Mouse (Mus musculus): Measurements from ENCODE around the gene Dscaml1. TPM values are rescaled to one million over a fixed set of nuclear protein-coding genes. Genes with fewer than 3 reads are reported as not detected.
A peak's percentile ranks its signal among the peaks of the same experiment; 100 is the strongest.

Gene Dscaml1
- polyA plus RNA-seq, 1 experiment from 2014 or later = 27.9 TPM

GRCm38 (mm10) chr9:45486665-45487074 is 60.2 kb downstream of the Dscaml1 start:
- no peaks in the 10 kb centered on the region for H3K9me3 ChIP-seq (ENCODE audit: control insufficient read depth, low read length)
- no peak overlapping the region for H3K4me3 ChIP-seq (replicated peaks; ENCODE audit: low read length)
- H3K27ac ChIP-seq (ENCODE audit: low read length) = no peak overlapping the region
- no peak for ATAC-seq
- H3K9ac ChIP-seq (replicated peaks; ENCODE audit: low read depth, low read length) = no peak overlapping the region
- H3K36me3 ChIP-seq (ENCODE audit: control insufficient read depth, insufficient read depth) = no peaks in the 10 kb centered on the region
- 89% methylated on average over 4 of the region's 4 CpGs for WGBS
- peaks cover 4% of the 10 kb centered on the region for H3K4me1 ChIP-seq (replicated peaks; ENCODE audit: control insufficient read depth, insufficient read depth, low read length)
- no peaks in the 10 kb centered on the region for H3K27me3 ChIP-seq (replicated peaks; ENCODE audit: control insufficient read depth, insufficient read depth, low read length)
- no peak overlapping the region for H3K4me2 ChIP-seq (ENCODE audit: low read length)

DNA sequence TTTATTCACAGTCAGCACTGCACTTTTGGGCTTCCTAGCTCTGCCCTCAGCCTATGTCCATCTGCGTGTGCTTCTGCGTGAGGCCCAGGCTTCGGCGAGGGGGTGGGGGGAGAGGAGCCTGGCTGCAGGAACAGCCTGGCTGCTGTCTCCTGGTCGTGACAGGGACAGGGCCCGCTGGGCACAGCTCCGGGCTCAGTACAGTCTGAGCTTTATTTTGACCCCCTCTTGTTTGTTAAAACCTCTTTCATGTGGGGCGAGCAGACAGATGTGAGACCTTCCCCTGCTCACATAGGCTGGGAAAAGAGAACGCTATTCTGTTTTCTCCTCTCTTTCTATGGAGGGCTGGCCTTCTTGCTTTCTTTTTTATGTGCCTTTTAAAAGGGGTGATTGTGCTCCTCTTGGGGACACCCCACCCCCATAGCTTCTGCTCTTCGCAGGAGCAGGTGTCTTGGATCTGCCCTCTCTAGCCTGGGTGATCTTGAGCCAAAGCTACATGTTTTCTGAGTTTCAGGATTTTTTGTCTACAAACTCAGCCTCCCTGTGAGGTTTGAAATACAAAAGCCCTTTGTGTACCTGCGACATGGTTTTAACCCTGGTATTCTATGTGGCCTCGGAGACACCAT is 60.9 kb downstream of the Dscaml1 start:
- H3K9me3 ChIP-seq (ENCODE audit: control insufficient read depth, low read length) = no peaks in the 10 kb centered on the region
- no peak overlapping the region for H3K27ac ChIP-seq (ENCODE audit: low read length)
- no peak overlapping the region for H3K4me3 ChIP-seq (replicated peaks; ENCODE audit: low read length)
- no peak overlapping the region for H3K4me2 ChIP-seq (ENCODE audit: low read length)
- no peak overlapping the region for H3K9ac ChIP-seq (replicated peaks; ENCODE audit: low read depth, low read length)
- no peaks in the 10 kb centered on the region for H3K4me1 ChIP-seq (replicated peaks; ENCODE audit: control insufficient read depth, insufficient read depth, low read length)
- peak; percentile 31; the same call in 1 of the 2 replicates for ATAC-seq
- 60% methylated on average over 12 of the region's 12 CpGs for WGBS
- H3K36me3 ChIP-seq (ENCODE audit: control insufficient read depth, insufficient read depth) = no peaks in the 10 kb centered on the region
- no peaks in the 10 kb centered on the region for H3K27me3 ChIP-seq (replicated peaks; ENCODE audit: control insufficient read depth, insufficient read depth, low read length)

DNA sequence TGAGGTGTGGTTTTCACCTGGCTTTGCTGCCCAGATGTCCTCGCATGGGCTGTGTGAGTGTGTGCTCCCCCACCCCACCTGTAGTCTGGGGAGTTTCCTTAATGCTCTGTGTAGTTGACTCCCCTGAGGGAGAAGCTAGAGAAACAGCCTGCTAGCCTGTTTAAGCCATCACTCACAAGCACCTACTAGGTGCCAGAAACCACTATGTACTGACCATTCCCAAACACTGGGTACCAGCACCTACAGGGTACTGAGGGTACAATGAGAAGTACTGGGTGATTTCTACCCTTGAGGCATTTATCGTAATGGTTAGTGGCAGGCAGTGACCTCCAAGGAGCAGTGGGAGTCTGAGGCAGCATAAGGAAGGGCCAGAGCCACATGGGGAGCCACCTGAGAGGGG is 64.5 kb downstream of the Dscaml1 start:
- H3K27me3 ChIP-seq (replicated peaks; ENCODE audit: control insufficient read depth, insufficient read depth, low read length) = no peaks in the 10 kb centered on the region
- H3K4me2 ChIP-seq (ENCODE audit: low read length) = no peak overlapping the region
- no peak overlapping the region for H3K9ac ChIP-seq (replicated peaks; ENCODE audit: low read depth, low read length)
- no peaks in the 10 kb centered on the region for H3K9me3 ChIP-seq (ENCODE audit: control insufficient read depth, low read length)
- no peak overlapping the region for H3K4me3 ChIP-seq (replicated peaks; ENCODE audit: low read length)
- H3K27ac ChIP-seq (ENCODE audit: low read length) = no peak overlapping the region
- WGBS = 82% methylated on average over 2 of the region's 2 CpGs
- H3K4me1 ChIP-seq (replicated peaks; ENCODE audit: control insufficient read depth, insufficient read depth, low read length) = no peaks in the 10 kb centered on the region
- no peak for ATAC-seq
- no peaks in the 10 kb centered on the region for H3K36me3 ChIP-seq (ENCODE audit: control insufficient read depth, insufficient read depth)

DNA sequence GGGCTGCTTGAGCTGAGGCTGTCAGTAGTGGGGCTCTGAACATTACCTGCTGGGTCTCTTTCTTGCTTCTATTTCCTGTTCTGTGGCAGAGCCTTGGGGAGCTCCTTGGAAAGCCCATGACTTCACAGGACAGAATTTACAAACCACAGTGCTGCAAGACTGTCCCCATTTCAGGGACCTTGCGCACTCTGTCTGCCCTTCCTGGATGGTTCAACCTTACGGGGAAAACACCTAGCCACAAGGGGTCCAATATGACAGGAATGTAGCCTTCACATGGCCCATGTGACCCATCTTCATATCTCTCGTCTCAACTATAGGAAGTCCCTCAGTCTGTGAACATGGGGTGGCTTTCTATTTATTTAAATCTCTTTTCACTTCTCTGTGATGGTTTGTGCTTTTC is 68.5 kb downstream of the Dscaml1 start:
- Histone ChIP-seq H3K27ac (ENCODE audit: low read length) (no peak overlapping the region), H3K4me3 (replicated peaks; ENCODE audit: low read length) (no peak overlapping the region), H3K4me2 (ENCODE audit: low read length) (no peak overlapping the region), H3K27me3 (replicated peaks; ENCODE audit: control insufficient read depth, insufficient read depth, low read length) (no peaks in the 10 kb centered on the region), H3K9ac (replicated peaks; ENCODE audit: low read depth, low read length) (no peak overlapping the region), H3K4me1 (replicated peaks; ENCODE audit: control insufficient read depth, insufficient read depth, low read length) (peaks cover 7% of the 10 kb centered on the region), H3K36me3 (ENCODE audit: control insufficient read depth, insufficient read depth) (no peaks in the 10 kb centered on the region), H3K9me3 (ENCODE audit: control insufficient read depth, low read length) (no peaks in the 10 kb centered on the region)
- 97% methylated on average over 3 of the region's 3 CpGs for WGBS
- no peak for ATAC-seq

DNA sequence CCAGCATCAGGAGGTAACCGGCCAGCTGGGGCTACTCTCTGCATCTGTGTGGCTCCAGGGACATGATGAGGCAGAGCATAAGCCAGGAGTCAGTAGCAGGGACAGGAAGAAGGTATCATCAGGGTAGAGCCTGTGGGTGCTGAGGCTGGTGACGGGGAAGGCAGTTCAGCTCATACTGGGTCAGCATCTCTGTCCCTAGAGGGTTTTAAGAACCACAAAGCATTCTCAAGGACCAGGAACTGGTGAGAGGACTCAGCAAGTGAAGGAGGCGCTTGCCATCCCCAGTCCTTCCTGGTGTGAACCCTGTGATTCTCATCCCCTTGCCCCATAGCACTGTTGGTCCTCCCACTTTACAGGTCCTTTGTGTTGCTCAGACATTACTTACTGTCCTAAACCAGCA is 69.9 kb downstream of the Dscaml1 start:
- Histone ChIP-seq H3K4me2 (ENCODE audit: low read length) (no peak overlapping the region), H3K4me1 (replicated peaks; ENCODE audit: control insufficient read depth, insufficient read depth, low read length) (peaks cover 7% of the 10 kb centered on the region), H3K27ac (ENCODE audit: low read length) (no peak overlapping the region), H3K4me3 (replicated peaks; ENCODE audit: low read length) (no peak overlapping the region), H3K27me3 (replicated peaks; ENCODE audit: control insufficient read depth, insufficient read depth, low read length) (no peaks in the 10 kb centered on the region), H3K36me3 (ENCODE audit: control insufficient read depth, insufficient read depth) (no peaks in the 10 kb centered on the region), H3K9ac (replicated peaks; ENCODE audit: low read depth, low read length) (no peak overlapping the region), H3K9me3 (ENCODE audit: control insufficient read depth, low read length) (no peaks in the 10 kb centered on the region)
- no peak for ATAC-seq
- WGBS = 93% methylated on average over 3 of the region's 3 CpGs

DNA sequence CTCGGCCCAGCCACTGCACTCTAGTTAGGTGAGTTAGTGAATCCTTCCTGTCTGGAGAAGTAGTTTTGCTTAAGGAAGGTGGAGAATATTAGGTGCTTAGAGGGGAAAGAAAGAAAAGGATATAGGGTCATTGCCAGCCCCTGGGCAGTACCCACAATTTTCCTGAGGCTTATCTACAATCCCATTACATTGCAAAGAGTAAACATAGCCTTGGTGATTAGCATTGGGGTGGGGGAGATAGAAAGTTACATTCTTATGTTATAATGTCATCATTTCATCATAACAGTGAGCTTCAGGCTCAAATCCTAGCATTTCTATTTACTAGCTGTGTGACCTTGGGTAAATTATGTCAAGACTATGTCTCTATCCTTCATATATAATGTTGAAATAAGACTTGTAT is 70.5 kb downstream of the Dscaml1 start:
- Histone ChIP-seq H3K27ac (ENCODE audit: low read length) (no peak overlapping the region), H3K9ac (replicated peaks; ENCODE audit: low read depth, low read length) (no peak overlapping the region), H3K4me3 (replicated peaks; ENCODE audit: low read length) (no peak overlapping the region), H3K4me1 (replicated peaks; ENCODE audit: control insufficient read depth, insufficient read depth, low read length) (peaks cover 12% of the 10 kb centered on the region), H3K36me3 (ENCODE audit: control insufficient read depth, insufficient read depth) (no peaks in the 10 kb centered on the region), H3K4me2 (ENCODE audit: low read length) (no peak overlapping the region), H3K9me3 (ENCODE audit: control insufficient read depth, low read length) (no peaks in the 10 kb centered on the region), H3K27me3 (replicated peaks; ENCODE audit: control insufficient read depth, insufficient read depth, low read length) (no peaks in the 10 kb centered on the region)
- ATAC-seq = no peak
- WGBS = 71% methylated on average over 1 of the region's 1 CpGs

DNA sequence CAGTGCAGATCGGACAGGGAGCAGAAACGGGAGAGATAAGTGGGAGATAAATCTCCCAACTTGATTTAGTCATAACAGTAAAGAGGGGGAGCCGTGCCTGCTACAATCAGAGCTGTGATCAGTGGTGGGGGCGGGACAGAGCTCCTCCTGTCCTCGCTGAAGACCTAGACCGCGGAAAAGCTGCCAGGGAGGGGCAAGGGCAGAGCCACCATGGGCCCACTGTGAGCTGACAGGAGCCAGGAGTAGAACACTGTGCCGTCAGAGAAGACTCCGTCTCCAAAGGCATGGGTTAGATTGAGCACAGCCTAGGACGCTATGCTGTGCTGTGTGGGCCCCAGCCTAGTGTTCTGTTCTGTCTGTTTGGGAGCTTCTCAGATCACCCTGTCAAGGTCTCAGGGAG is 72.8 kb downstream of the Dscaml1 start:
- Histone ChIP-seq H3K4me3 (replicated peaks; ENCODE audit: low read length) (no peak overlapping the region), H3K27me3 (replicated peaks; ENCODE audit: control insufficient read depth, insufficient read depth, low read length) (no peaks in the 10 kb centered on the region), H3K4me1 (replicated peaks; ENCODE audit: control insufficient read depth, insufficient read depth, low read length) (peaks cover 21% of the 10 kb centered on the region), H3K9ac (replicated peaks; ENCODE audit: low read depth, low read length) (no peak overlapping the region), H3K27ac (ENCODE audit: low read length) (no peak overlapping the region), H3K4me2 (ENCODE audit: low read length) (no peak overlapping the region), H3K9me3 (ENCODE audit: control insufficient read depth, low read length) (no peaks in the 10 kb centered on the region), H3K36me3 (ENCODE audit: control insufficient read depth, insufficient read depth) (no peaks in the 10 kb centered on the region)
- WGBS = 55% methylated on average over 10 of the region's 10 CpGs
- ATAC-seq = peak; percentile 41

GRCm38 (mm10) chr9:45500071-45500595 is 73.7 kb downstream of the Dscaml1 start:
- Histone ChIP-seq H3K27me3 (replicated peaks; ENCODE audit: control insufficient read depth, insufficient read depth, low read length) (no peaks in the 10 kb centered on the region), H3K27ac (ENCODE audit: low read length) (no peak overlapping the region), H3K4me2 (ENCODE audit: low read length) (no peak overlapping the region), H3K4me3 (replicated peaks; ENCODE audit: low read length) (no peak overlapping the region), H3K4me1 (replicated peaks; ENCODE audit: control insufficient read depth, insufficient read depth, low read length) (peaks cover 27% of the 10 kb centered on the region), H3K36me3 (ENCODE audit: control insufficient read depth, insufficient read depth) (no peaks in the 10 kb centered on the region), H3K9ac (replicated peaks; ENCODE audit: low read depth, low read length) (no peak overlapping the region), H3K9me3 (ENCODE audit: control insufficient read depth, low read length) (no peaks in the 10 kb centered on the region)
- WGBS = 66% methylated on average over 3 of the region's 3 CpGs
- no peak for ATAC-seq

GRCm38 (mm10) chr9:45501295-45501927 is 75.0 kb downstream of the Dscaml1 start:
- peak overlapping the region; percentile 56; the same call in 1 of the 2 replicates for H3K27ac ChIP-seq (ENCODE audit: low read length)
- H3K36me3 ChIP-seq (ENCODE audit: control insufficient read depth, insufficient read depth) = no peaks in the 10 kb centered on the region

More at GRCm38 (mm10) chr9:45501295-45501927, 75.0 kb downstream of the Dscaml1 start:
- no peaks in the 10 kb centered on the region for H3K27me3 ChIP-seq (replicated peaks; ENCODE audit: control insufficient read depth, insufficient read depth, low read length)
- no peak for ATAC-seq
- H3K9me3 ChIP-seq (ENCODE audit: control insufficient read depth, low read length) = no peaks in the 10 kb centered on the region
- H3K4me1 ChIP-seq (replicated peaks; ENCODE audit: control insufficient read depth, insufficient read depth, low read length) = peaks cover 32% of the 10 kb centered on the region
- H3K9ac ChIP-seq (replicated peaks; ENCODE audit: low read depth, low read length) = no peak overlapping the region
- no peak overlapping the region for H3K4me3 ChIP-seq (replicated peaks; ENCODE audit: low read length)
- WGBS = 39% methylated on average over 5 of the region's 5 CpGs
- no peak overlapping the region for H3K4me2 ChIP-seq (ENCODE audit: low read length)
